Mouse (Mus musculus): ENCODE data around the gene Rps18.

DNA sequence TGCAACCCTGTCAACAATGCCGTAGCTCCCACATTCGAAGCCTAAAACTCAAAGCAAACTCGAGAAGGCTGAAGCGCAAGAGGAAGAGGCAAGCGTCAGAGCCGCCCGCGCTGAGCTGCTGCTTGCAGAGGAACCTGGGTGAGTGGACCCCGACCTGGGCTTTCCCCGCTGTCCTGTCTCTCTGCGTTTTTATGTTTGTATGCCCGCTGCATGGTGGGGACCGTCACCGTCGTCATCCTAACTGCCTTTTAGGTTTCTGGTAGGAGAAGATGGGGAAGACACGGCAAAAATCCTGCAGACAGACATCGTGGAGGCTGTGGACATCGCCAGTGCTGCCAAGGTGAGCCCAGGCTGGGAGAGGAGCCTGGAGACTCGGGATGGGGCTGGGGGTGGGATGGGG lies 14.4 kb downstream of the Rps18 start:
- TF ChIP-seq CTCF (conservative IDR thresholded peaks at IDR 0.05; ENCODE audit: low read length) (no peak), NANOG (IDR thresholded peaks at IDR 0.05; ENCODE audit: borderline replicate concordance, low read length) (no peak)

Measured in E14TG2a.4 (cell line).